Mouse (Mus musculus): ENCODE measurements around the gene Hist1h2ap. TPM values are rescaled to one million over a fixed set of nuclear protein-coding genes. Genes with fewer than 3 reads are reported as not detected.
"Not testable (repeated sequence)": the region's sequence is repeated elsewhere in the genome, so short reads cannot be mapped to it uniquely, and the experiment has no call there.

Gene Hist1h2ap
- polyA plus RNA-seq, 1 experiment from 2014 or later: 3,374 TPM

DNA sequence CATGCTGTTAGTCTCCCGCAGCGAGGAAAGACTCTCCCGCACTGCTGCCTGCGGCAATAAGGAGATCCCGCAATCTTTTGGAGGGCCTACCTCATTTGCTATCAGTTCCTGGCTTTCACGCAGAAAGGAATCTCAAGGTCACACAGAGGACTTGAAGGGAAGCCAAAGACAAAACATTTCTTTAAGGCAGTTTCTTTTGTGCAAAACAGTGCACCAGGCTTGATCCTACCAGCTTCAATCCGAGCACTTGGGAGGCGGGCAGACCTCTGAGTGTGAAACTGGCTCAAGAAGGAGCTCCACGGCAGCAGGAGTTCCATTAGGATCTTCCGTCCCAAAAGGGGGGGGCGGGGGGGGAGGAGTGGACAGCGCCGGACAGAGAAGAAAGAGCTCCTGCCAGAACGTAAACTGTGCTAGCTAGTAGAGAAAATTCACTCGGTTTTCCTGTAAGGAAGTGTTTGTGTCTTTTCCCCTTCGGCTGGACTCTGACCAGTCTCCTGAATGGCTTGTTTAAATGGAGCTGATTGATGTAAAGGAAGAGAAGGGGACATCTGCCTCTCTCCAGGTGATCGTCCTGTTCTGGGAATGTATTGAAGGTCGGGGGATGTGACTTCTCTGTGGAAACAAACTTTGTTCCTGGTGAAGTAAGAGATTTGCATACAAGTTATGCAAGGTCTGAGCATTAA lies 42.6 kb downstream of the Hist1h2ap start:
- Histone ChIP-seq H3K9ac (0 out of 2 replicates have a peak overlapping the region, but pooled peaks have one; percentile 35), H3K4me3 (no peak overlapping the region), H3K9me3 (replicated peaks) (no peaks in the 10 kb centered on the region), H3K4me1 (peaks cover 15% of the 10 kb centered on the region), H3K4me2 (replicated peaks) (peak overlapping the region; percentile 35), H3K27me3 (0 out of 2 replicates have a peak, but pooled peaks cover 4% of the 10 kb centered on the region), H3K27ac (no peak overlapping the region), H3K36me3 (no peaks in the 10 kb centered on the region)
- WGBS: 6% methylated on average over 18 of the region's 18 CpGs
- no peak for ATAC-seq (ENCODE audit: low FRiP score)

DNA sequence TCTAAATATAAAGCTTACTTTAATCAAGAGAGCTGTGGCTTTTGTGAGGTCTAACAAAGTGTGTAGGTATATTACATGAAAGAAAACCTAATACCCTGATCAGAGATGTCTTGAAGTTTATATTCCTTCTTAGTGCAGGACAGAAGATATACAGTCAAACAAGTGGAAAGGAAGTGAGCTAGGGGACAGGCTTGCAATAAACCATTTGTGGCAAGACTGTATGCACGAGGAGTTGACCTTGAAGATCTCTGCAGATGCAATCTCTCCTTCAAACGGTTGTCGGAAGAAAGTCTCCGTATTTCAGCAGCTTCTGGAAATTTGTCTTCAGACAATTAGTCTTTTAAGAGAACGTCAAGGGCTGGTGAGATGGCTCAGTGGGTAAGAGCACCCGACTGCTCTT lies 43.4 kb downstream of the Hist1h2ap start:
- no peak overlapping the region for H3K9ac ChIP-seq
- WGBS: 54% methylated on average over 6 of the region's 6 CpGs
- ATAC-seq (ENCODE audit: low FRiP score): no peak
- no peak overlapping the region for H3K27ac ChIP-seq
- no peaks in the 10 kb centered on the region for H3K9me3 ChIP-seq (replicated peaks)
- 0 out of 2 replicates have a peak, but pooled peaks cover 4% of the 10 kb centered on the region for H3K27me3 ChIP-seq
- no peaks in the 10 kb centered on the region for H3K36me3 ChIP-seq
- H3K4me2 ChIP-seq (replicated peaks): no peak overlapping the region
- peaks cover 15% of the 10 kb centered on the region for H3K4me1 ChIP-seq
- H3K4me3 ChIP-seq: no peak overlapping the region

DNA sequence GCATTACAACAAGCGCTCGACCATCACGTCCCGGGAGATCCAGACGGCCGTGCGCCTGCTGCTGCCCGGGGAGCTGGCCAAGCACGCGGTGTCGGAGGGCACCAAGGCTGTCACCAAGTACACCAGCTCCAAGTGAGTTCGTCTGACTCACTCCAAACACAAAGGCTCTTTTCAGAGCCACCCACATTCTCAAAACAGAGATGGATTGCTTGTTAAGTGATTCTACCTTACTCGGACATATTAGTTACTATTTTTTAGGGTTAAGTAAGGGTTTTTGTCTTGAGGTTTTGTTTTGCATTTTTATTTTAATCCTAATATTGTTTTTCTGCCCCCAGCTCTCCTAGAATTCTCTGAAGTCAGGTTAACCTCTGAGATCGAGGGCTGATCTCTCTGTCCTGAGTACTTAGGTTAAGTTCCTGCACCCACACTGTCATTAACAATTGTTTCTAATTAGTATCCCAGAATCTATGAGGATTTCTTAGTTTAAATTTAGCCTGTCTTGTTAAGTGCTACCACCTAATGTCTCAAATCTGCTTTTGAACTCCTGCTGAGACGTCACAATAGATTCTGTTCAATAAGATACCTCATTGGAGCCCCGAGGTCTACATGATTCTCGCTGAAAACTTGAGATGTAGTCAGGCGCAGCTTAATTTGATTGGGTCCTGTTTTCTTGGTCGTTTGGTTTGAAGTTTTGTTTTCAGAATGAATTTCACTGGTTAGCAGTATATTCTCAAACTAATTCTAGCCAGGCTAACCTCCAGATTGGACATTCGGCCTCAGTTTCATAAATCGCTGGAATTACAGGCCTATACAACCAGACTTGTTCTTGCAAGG lies 45.3 kb downstream of the Hist1h2ap start:
- H3K4me2 ChIP-seq (replicated peaks): peak overlapping the region; percentile 59
- H3K27ac ChIP-seq: peak overlapping the region; percentile 74
- H3K9me3 ChIP-seq (replicated peaks): no peaks in the 10 kb centered on the region
- ATAC-seq (ENCODE audit: low FRiP score): peak; percentile 33
- H3K27me3 ChIP-seq: 0 out of 2 replicates have a peak, but pooled peaks cover 4% of the 10 kb centered on the region
- 11% methylated on average over 17 of the region's 21 CpGs for WGBS
- peak overlapping the region; percentile 25 for H3K4me3 ChIP-seq
- peak overlapping the region; percentile 45; the same call in 1 of the 2 replicates for H3K9ac ChIP-seq
- H3K4me1 ChIP-seq: peaks cover 23% of the 10 kb centered on the region
- no peaks in the 10 kb centered on the region for H3K36me3 ChIP-seq

DNA sequence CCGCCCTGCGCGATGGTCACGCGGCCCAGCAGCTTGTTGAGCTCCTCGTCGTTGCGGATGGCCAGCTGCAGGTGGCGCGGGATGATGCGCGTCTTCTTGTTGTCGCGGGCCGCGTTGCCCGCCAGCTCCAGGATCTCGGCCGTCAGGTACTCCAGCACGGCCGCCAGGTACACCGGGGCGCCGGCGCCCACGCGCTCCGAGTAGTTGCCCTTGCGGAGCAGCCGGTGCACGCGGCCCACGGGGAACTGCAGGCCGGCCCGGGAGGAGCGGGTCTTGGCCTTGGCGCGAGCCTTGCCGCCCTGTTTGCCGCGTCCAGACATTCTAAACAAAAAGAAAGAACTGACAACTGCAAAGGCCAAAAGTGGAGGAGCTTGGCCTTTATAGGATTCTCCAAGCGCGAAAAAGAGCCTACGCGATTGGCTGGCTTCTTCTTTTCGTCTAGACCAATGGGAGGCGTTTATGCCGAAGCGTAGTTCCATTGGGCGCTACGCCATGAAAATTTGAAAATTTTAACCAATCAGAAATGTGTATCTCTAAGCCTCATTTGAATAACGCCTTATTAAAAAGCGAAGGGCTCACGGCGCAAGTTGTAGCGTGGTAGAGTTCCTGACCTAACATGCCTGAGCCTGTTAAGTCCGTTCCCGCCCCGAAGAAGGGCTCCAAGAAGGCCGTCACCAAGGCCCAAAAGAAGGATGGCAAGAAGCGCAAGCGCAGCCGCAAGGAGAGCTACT lies 46.2 kb downstream of the Hist1h2ap start, which contains the start of the genes Hist1h2an and Hist1h2bp:
Hist1h2an (minus strand) TSS at position 320 of the 731 bp plus-strand sequence.
Hist1h2bp (plus strand) TSS at position 563 of the 731 bp plus-strand sequence.
- Histone ChIP-seq H3K4me3 (peak within 1 kb of the TSS; percentile 33), H3K4me2 (replicated peaks) (peak within 1 kb of the TSS; percentile 59), H3K4me1 (peaks cover 31% of the 10 kb centered on the region), H3K9ac (peak within 1 kb of the TSS; percentile 47), H3K27ac (peak within 1 kb of the TSS; percentile 82)
- H3K36me3 ChIP-seq; H3K9me3 ChIP-seq (replicated peaks); H3K27me3 ChIP-seq: not testable (repeated sequence)
- WGBS: under 1% methylated on average over 44 of the region's 63 CpGs
- ATAC-seq (ENCODE audit: low FRiP score): peak; percentile 97

DNA sequence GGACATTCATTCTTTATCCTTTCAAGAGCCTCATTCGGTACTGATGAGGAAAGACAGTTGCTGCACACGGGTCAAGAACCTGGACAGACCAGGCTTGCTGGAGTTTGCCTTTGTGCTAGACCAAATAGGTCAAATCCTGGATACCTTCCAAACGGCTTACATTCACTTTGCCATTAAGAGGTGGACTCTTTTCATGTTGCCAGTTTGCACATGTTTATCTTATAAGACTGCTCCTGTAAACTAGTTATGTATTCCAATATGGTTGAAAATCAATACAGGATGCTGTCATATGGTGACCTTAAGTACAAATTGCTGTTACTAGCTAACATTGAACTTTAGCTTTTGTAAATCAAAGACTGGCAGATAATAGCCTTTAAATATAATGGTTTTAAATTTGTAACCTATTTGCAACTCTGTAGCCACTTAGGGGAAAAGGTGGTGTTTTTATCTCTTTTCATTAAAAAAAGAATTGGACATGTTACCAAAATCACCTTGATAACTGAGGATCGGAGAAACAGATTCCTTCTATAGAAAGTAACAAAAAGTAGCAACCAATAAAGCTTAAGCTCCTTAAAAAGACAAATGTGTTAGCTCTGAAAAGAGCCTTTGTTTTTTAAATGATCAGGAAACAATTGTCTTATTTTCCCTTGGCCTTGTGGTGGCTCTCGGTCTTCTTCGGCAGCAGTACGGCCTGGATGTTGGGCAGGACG lies 47.0 kb downstream of the Hist1h2ap start:
- peak overlapping the region; percentile 59 for H3K4me2 ChIP-seq (replicated peaks)
- 4% methylated on average over 8 of the region's 8 CpGs for WGBS
- 0 out of 2 replicates have a peak, but pooled peaks cover 4% of the 10 kb centered on the region for H3K27me3 ChIP-seq

DNA sequence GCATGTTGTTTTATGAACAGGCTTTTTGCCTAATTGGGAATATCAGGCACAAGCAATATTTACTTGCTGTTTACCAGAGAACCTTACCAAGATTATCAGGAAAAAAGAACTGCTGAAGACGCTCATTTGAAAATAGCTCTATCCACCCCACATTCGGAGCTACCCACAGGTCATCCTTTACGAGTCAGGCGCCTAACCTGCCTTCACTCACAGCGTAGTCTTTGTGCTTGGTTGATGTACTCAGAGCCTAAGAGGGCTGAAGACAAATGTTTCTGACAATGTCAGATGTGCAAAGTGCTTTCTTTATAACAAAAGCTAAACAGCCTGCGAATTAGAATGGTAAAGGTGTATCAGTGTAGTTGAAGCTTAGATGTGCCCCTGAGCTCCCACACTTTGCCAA lies 49.0 kb downstream of the Hist1h2ap start:
- Histone ChIP-seq H3K4me1 (peaks cover 33% of the 10 kb centered on the region), H3K9ac (peak overlapping the region; percentile 44; the same call in 1 of the 2 replicates), H3K4me2 (replicated peaks) (peak overlapping the region; percentile 71), H3K27me3 (no peaks in the 10 kb centered on the region), H3K4me3 (no peak overlapping the region), H3K9me3 (replicated peaks) (no peaks in the 10 kb centered on the region), H3K36me3 (no peaks in the 10 kb centered on the region), H3K27ac (peak overlapping the region; percentile 76)
- 21% methylated on average over 6 of the region's 6 CpGs for WGBS
- ATAC-seq (ENCODE audit: low FRiP score): no peak

More for the DNA sequence above, 47.0 kb downstream of the Hist1h2ap start:
- Histone ChIP-seq H3K36me3 (no peaks in the 10 kb centered on the region), H3K27ac (peak overlapping the region; percentile 82), H3K4me1 (peaks cover 31% of the 10 kb centered on the region), H3K9me3 (replicated peaks) (no peaks in the 10 kb centered on the region), H3K4me3 (peak overlapping the region; percentile 33), H3K9ac (peak overlapping the region; percentile 47)
- ATAC-seq (ENCODE audit: low FRiP score): no peak

DNA sequence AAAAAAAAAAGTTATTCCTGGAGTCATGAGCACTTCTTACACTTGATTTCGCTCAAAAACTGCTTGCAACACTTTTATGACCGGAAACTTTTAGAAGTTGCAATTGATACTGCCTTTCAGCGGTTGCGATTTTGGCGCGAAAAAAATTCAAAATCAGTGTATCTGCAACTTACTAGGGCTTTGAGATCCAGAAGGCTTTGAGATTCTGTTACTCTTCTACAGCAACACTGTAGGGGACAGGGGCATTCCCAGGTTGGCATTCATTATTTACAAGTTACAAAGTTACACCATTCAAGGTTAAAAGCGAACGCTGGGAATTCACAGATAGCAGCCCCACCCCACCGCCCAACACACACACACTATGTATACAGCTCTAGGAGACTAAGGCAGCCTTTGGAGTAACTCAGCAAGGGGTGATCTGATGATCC lies 49.6 kb downstream of the Hist1h2ap start:
- peaks cover 33% of the 10 kb centered on the region for H3K4me1 ChIP-seq

DNA sequence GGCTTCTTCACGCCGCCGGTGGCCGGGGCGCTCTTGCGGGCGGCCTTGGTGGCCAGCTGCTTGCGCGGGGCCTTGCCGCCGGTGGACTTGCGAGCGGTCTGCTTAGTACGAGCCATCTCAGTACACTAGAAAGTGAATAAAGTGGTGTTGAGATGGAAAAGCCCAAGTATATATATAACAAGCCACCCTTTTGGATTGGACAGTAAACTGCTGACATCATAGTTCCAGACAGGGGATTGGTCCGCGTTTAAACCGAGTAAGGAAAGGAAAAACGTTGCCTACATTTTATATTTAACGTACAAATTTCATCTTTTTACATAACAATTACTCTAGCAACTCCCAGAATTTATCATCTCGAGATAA lies 50.1 kb downstream of the Hist1h2ap start, which contains the start of gene Hist1h3i:
Hist1h3i (minus strand) TSS at position 116 of the 363 bp plus-strand sequence.
- WGBS: under 1% methylated on average over 15 of the region's 20 CpGs
- peaks cover 32% of the 10 kb centered on the region for H3K4me1 ChIP-seq
- H3K9ac ChIP-seq: peak within 1 kb of the TSS; percentile 66
- no peaks in the 10 kb centered on the region for H3K27me3 ChIP-seq
- H3K4me3 ChIP-seq: peak within 1 kb of the TSS; percentile 39
- no peaks in the 10 kb centered on the region for H3K9me3 ChIP-seq (replicated peaks)
- H3K4me2 ChIP-seq (replicated peaks): peak within 1 kb of the TSS; percentile 71
- no peaks in the 10 kb centered on the region for H3K36me3 ChIP-seq
- H3K27ac ChIP-seq: peak within 1 kb of the TSS; percentile 86
- peak; percentile 69 for ATAC-seq (ENCODE audit: low FRiP score)

More for the DNA sequence above, 49.6 kb downstream of the Hist1h2ap start:
- Histone ChIP-seq H3K4me2 (replicated peaks) (peak overlapping the region; percentile 71), H3K27ac (peak overlapping the region; percentile 76), H3K4me3 (peak overlapping the region; percentile 39), H3K36me3 (no peaks in the 10 kb centered on the region), H3K9ac (peak overlapping the region; percentile 44), H3K9me3 (replicated peaks) (no peaks in the 10 kb centered on the region), H3K27me3 (no peaks in the 10 kb centered on the region)
- ATAC-seq (ENCODE audit: low FRiP score): no peak
- 2% methylated on average over 9 of the region's 9 CpGs for WGBS

Small RNA genes lying within 50 kb of the gene (microRNA-seq; reads per million reads assigned to microRNA genes)
- gene Gm19658: not detected
- gene Gm44346: not detected
- not detected for gene Gm44466

Other genes with a start within 250 kb of the Hist1h2ap start
- gene Olfr1362, start 219.5 kb downstream of the Hist1h2ap start, polyA plus RNA-seq (2016; fragmentation: Nextera tagmentation; extraction: Ambion mirVana): not detected in 2 replicates
- gene Olfr11, start 191.0 kb downstream of the Hist1h2ap start, polyA plus RNA-seq (2016; fragmentation: Nextera tagmentation; extraction: Ambion mirVana): 0.07 TPM in 1 of 2 replicates, not detected in the other
- gene Olfr1361, start 170.1 kb downstream of the Hist1h2ap start, polyA plus RNA-seq (2016; fragmentation: Nextera tagmentation; extraction: Ambion mirVana): not detected in 2 replicates
- gene Olfr1360, start 156.1 kb downstream of the Hist1h2ap start, polyA plus RNA-seq (2016; fragmentation: Nextera tagmentation; extraction: Ambion mirVana): not detected in 2 replicates
- gene Olfr1359, start 135.4 kb downstream of the Hist1h2ap start, polyA plus RNA-seq (2016; fragmentation: Nextera tagmentation; extraction: Ambion mirVana): not detected in 2 replicates
- gene Hist1h2bl, start 117.4 kb downstream of the Hist1h2ap start, polyA plus RNA-seq (2016; fragmentation: Nextera tagmentation; extraction: Ambion mirVana): 3.6 and 4.4 TPM in 2 replicates
- 17.3 and 29.5 TPM in 2 replicates for gene Hist1h2ai, start 117.1 kb downstream of the Hist1h2ap start, polyA plus RNA-seq (2016; fragmentation: Nextera tagmentation; extraction: Ambion mirVana)
- gene Hist1h3h, start 115.8 kb downstream of the Hist1h2ap start, polyA plus RNA-seq (2016; fragmentation: Nextera tagmentation; extraction: Ambion mirVana): 8.9 and 18.3 TPM in 2 replicates
- gene Hist1h2bm, start 111.5 kb downstream of the Hist1h2ap start, polyA plus RNA-seq (2016; fragmentation: Nextera tagmentation; extraction: Ambion mirVana): 2.6 and 4.9 TPM in 2 replicates
- 0.98 and 1.0 TPM in 2 replicates for gene Hist1h4j, start 98.4 kb downstream of the Hist1h2ap start, polyA plus RNA-seq (2016; fragmentation: Nextera tagmentation; extraction: Ambion mirVana)
- gene Hist1h4k, start 83.0 kb downstream of the Hist1h2ap start, polyA plus RNA-seq (2016; fragmentation: Nextera tagmentation; extraction: Ambion mirVana): 2.9 TPM in 1 of 2 replicates, not detected in the other
- 12.2 and 28.3 TPM in 2 replicates for gene Hist1h2ak, start 79.7 kb downstream of the Hist1h2ap start, polyA plus RNA-seq (2016; fragmentation: Nextera tagmentation; extraction: Ambion mirVana)
- gene Hist1h2bn, start 79.4 kb downstream of the Hist1h2ap start, polyA plus RNA-seq (2016; fragmentation: Nextera tagmentation; extraction: Ambion mirVana): 2.2 and 2.8 TPM in 2 replicates
- gene Hist1h1b, start 52.9 kb downstream of the Hist1h2ap start, polyA plus RNA-seq (2016; fragmentation: Nextera tagmentation; extraction: Ambion mirVana): 23.2 and 23.6 TPM in 2 replicates
- 87.0 and 110 TPM in 2 replicates for gene Hist1h3i, start 50.1 kb downstream of the Hist1h2ap start, polyA plus RNA-seq (2016; fragmentation: Nextera tagmentation; extraction: Ambion mirVana)
- 5.2 TPM in 1 of 2 replicates, not detected in the other for gene Hist1h2an, start 46.3 kb downstream of the Hist1h2ap start, polyA plus RNA-seq (2016; fragmentation: Nextera tagmentation; extraction: Ambion mirVana)
- 1.9 and 2.4 TPM in 2 replicates for gene Hist1h2bp, start 46.0 kb downstream of the Hist1h2ap start, polyA plus RNA-seq (2016; fragmentation: Nextera tagmentation; extraction: Ambion mirVana)
- gene Hist1h2bq, start 23.3 kb downstream of the Hist1h2ap start, polyA plus RNA-seq (2016; fragmentation: Nextera tagmentation; extraction: Ambion mirVana): 14.1 and 15.3 TPM in 2 replicates
- 3.4 TPM in 1 of 2 replicates, not detected in the other for gene Hist1h2ao, start 23.0 kb downstream of the Hist1h2ap start, polyA plus RNA-seq (2016; fragmentation: Nextera tagmentation; extraction: Ambion mirVana)
- not detected in 2 replicates for gene Hist1h4m, start 21.8 kb downstream of the Hist1h2ap start, polyA plus RNA-seq (2016; fragmentation: Nextera tagmentation; extraction: Ambion mirVana)
- 6.2 and 10.1 TPM in 2 replicates for gene Hist1h4n, start 1.3 kb downstream of the Hist1h2ap start, polyA plus RNA-seq (2016; fragmentation: Nextera tagmentation; extraction: Ambion mirVana)
- gene Hist1h2br, start 236 bp upstream of the Hist1h2ap start, polyA plus RNA-seq (2016; fragmentation: Nextera tagmentation; extraction: Ambion mirVana): 14.3 and 15.1 TPM in 2 replicates
- gene Zfp184, start 111.6 kb upstream of the Hist1h2ap start, polyA plus RNA-seq (2016; fragmentation: Nextera tagmentation; extraction: Ambion mirVana): 19.1 and 20.5 TPM in 2 replicates
- 0.14 TPM in 1 of 2 replicates, not detected in the other for gene Pom121l2, start 147.7 kb upstream of the Hist1h2ap start, polyA plus RNA-seq (2016; fragmentation: Nextera tagmentation; extraction: Ambion mirVana)
- 0.23 and 0.48 TPM in 2 replicates for gene Prss16, start 176.2 kb upstream of the Hist1h2ap start, polyA plus RNA-seq (2016; fragmentation: Nextera tagmentation; extraction: Ambion mirVana)
- gene Hist1h2ah, start 202.1 kb upstream of the Hist1h2ap start, polyA plus RNA-seq (2016; fragmentation: Nextera tagmentation; extraction: Ambion mirVana): 17.9 TPM in 1 of 2 replicates, not detected in the other
- 5.5 and 9.1 TPM in 2 replicates for gene Hist1h2bk, start 202.4 kb upstream of the Hist1h2ap start, polyA plus RNA-seq (2016; fragmentation: Nextera tagmentation; extraction: Ambion mirVana)
- 18.2 and 20.9 TPM in 2 replicates for gene Hist1h4i, start 207.9 kb upstream of the Hist1h2ap start, polyA plus RNA-seq (2016; fragmentation: Nextera tagmentation; extraction: Ambion mirVana)
- 52.7 and 56.3 TPM in 2 replicates for gene Hist1h2ag, start 209.4 kb upstream of the Hist1h2ap start, polyA plus RNA-seq (2016; fragmentation: Nextera tagmentation; extraction: Ambion mirVana)
- 7.2 and 11.9 TPM in 2 replicates for gene Hist1h2bj, start 209.7 kb upstream of the Hist1h2ap start, polyA plus RNA-seq (2016; fragmentation: Nextera tagmentation; extraction: Ambion mirVana)